Mouse (Mus musculus) heart, postnatal 0 days (tissue): ENCODE measurements around the gene Nebl. TPM values are rescaled to one million over a fixed set of nuclear protein-coding genes. Genes with fewer than 3 reads are reported as not detected.

Experiments used
- ATAC-seq: fragments of 200-750 bp; cut with Nextera tagmentation; 2 replicates; pipeline ENCODE4 v1.8.0; 2017; ENCODE audit warnings: low read depth, moderate number of reproducible peaks, moderate library complexity; ENCODE audit not compliant: insufficient read depth
- DNase-seq: peaks from one replicate; pipeline ENCODE4 v3.0.0-alpha.2; 2016; ENCODE audit warnings: low spot score
- H3K27ac ChIP-seq: fragments of 300-500 bp; sonication (generic); 2 replicates; pipeline ENCODE4 v1.5.1; 2014; ENCODE audit warnings: low read depth, mild to moderate bottlenecking
- H3K27me3 ChIP-seq: fragments of 300-500 bp; sonication (generic); 2 replicates; pipeline ENCODE4 v1.6.1; 2014; ENCODE audit warnings: low read length, mixed read lengths; ENCODE audit not compliant: control insufficient read depth, insufficient read depth
- H3K36me3 ChIP-seq: fragments of 300-500 bp; sonication (generic); replicated peaks from 2 replicates; pipeline ENCODE4 v1.6.1; 2014; ENCODE audit warnings: low read length, mixed read lengths; ENCODE audit not compliant: control insufficient read depth, insufficient read depth
- H3K4me1 ChIP-seq: fragments of 300-500 bp; sonication (generic); 2 replicates; pipeline ENCODE4 v1.6.1; 2014; ENCODE audit warnings: antibody characterized with exemption; ENCODE audit not compliant: control insufficient read depth, insufficient read depth
- H3K4me2 ChIP-seq: fragments of 300-500 bp; sonication (generic); 2 replicates; pipeline ENCODE4 v1.6.1; 2014; ENCODE audit warnings: low read depth, mild to moderate bottlenecking, low read length, moderate library complexity
- H3K4me3 ChIP-seq: fragments of 300-500 bp; sonication (generic); 2 replicates; pipeline ENCODE4 v1.5.1; 2014; ENCODE audit warnings: low read depth, low read length
- H3K9ac ChIP-seq: fragments of 300-500 bp; sonication (generic); replicated peaks from 2 replicates; pipeline ENCODE4 v1.6.1; 2014; ENCODE audit warnings: low read depth, low read length, mixed read lengths
- H3K9me3 ChIP-seq: fragments of 300-500 bp; sonication (generic); replicated peaks from 2 replicates; pipeline ENCODE4 v1.6.1; 2016; ENCODE audit warnings: low read length; ENCODE audit not compliant: control insufficient read depth
- CTCF ChIP-seq: IDR thresholded peaks from 2 replicates; pipeline ENCODE4 v1.5.1; 2016; ENCODE audit warnings: antibody characterized with exemption, control low read depth, low read depth
- EP300 ChIP-seq: IDR thresholded peaks from 2 replicates; pipeline ENCODE4 v1.6.1; 2016; ENCODE audit warnings: antibody characterized with exemption, low read depth
- WGBS: fragments of 180-500 bp; shearing (Covaris S2); extraction: QIAGEN DNeasy Blood & Tissue Kit; methylation state at CpG from one replicate; pipeline ENCODE4 v1.1.7; 2014; 5-methylcytosine and 5-hydroxymethylcytosine counted together
- polyA plus RNA-seq: library from polyadenylated mRNA; unstranded; fragments of >200 nt; fragmentation: Nextera tagmentation; extraction: Ambion mirVana; gene quantifications from 2 replicates; pipeline ENCODE4 v1.2.1, GENCODE M21; 2015
- total RNA-seq: library from RNA; depleted of rRNA; stranded (reverse); fragments of >200 nt; gene quantifications from 2 replicates; pipeline ENCODE4 v1.2.3, GENCODE M21; 2014; ENCODE audit warnings: low replicate concordance

The Nebl gene
- total and polyA plus RNA-seq, 2 experiments from 2014 or later, result 184 to 292 TPM

DNA sequence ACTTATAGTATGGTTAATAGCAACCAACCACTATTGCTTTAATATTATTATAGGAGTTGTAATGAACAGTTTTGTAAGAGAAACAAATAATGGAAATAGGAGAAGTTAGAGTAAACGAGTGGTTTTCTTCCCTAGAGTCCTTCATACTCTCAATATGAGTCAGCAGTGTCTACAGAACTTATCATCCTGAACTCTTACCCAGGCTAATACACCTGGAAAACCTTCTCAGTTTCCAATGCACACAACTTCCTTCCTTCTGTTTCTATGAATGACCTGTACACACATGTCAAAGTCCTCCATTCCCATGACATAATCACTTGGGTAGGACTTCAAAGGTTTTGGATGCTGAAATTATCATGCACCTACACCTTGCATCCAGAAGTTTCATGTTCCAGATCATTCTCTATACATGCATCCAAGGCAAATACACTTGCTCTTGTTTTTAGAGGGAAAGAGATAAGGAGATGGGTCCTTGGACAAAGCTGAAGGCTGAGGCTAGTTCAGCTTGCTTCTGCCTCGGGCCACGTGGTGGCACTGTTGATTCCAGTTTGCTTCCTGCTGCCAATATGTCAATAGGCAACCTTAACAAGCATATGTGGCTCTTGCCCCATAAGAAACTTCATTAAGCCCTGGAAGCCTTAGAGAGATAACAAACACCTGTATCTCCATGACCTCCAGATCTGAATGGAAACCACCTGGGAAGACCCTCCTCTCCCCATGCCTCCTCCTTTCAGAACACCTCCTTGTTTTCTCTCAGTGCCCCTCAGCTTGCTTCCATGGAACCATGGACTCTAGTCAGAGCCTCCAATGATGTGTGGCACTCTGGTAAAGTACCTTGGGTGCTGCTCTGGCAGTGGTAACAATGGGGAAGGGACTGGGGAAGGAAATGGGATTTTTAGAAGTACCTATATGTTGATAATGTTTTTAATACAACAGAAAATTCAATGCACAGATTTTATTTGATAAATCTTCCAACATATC lies 86.7 kb downstream of the Nebl start:
- Histone ChIP-seq H3K27ac (no peak overlapping the region), H3K4me1 (no peaks in the 10 kb centered on the region), H3K4me3 (no peak overlapping the region), H3K9ac (no peak overlapping the region), H3K27me3 (no peaks in the 10 kb centered on the region), H3K36me3 (no peaks in the 10 kb centered on the region), H3K4me2 (no peak overlapping the region), H3K9me3 (no peaks in the 10 kb centered on the region)
- DNase-seq (peak; percentile 42), ATAC-seq (no peak)
- TF ChIP-seq EP300 (no peak), CTCF (peak; percentile 78)
- 35% methylated on average over 3 of the region's 3 CpGs for WGBS

- no peaks in the 10 kb centered on the region for H3K9me3 ChIP-seq
- no peaks in the 10 kb centered on the region for H3K27me3 ChIP-seq
- no peak overlapping the region for H3K9ac ChIP-seq
- H3K4me1 ChIP-seq, result no peaks in the 10 kb centered on the region
- H3K36me3 ChIP-seq, result no peaks in the 10 kb centered on the region
- DNase-seq, result no peak
- H3K4me3 ChIP-seq, result no peak overlapping the region
- TF ChIP-seq EP300 (no peak), CTCF (no peak)
- no peak overlapping the region for H3K4me2 ChIP-seq
- ATAC-seq, result no peak
- 53% methylated on average over 7 of the region's 7 CpGs for WGBS
- H3K27ac ChIP-seq, result no peak overlapping the region
Measured at GRCm38 (mm10) chr2:17643869-17644268, 87.4 kb downstream of the Nebl start.

DNA sequence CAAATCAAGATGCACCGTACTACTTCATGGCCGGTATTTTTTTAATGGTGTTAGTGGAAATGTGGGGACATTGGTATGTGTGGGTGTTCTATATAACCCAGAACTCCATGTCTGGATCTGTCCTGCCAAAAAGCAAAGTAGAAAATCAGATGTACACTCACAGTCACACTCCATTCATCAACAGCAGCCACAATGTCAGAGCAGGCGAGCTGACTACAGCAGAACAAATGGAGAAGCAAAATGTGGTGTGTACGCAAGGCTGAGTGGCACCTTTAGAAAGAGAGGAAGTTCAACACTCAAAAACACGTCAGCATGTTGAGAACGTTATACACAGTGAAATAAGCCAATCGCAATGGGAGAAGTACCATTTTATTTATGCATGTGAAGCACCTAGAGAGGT lies 88.5 kb downstream of the Nebl start:
- 68% methylated on average over 7 of the region's 7 CpGs for WGBS
- DNase-seq, result no peak
- no peaks in the 10 kb centered on the region for H3K9me3 ChIP-seq
- ATAC-seq, result no peak
- H3K27me3 ChIP-seq, result no peaks in the 10 kb centered on the region
- TF ChIP-seq EP300 (no peak), CTCF (no peak)
- no peak overlapping the region for H3K4me3 ChIP-seq
- no peaks in the 10 kb centered on the region for H3K4me1 ChIP-seq
- H3K9ac ChIP-seq, result no peak overlapping the region
- no peaks in the 10 kb centered on the region for H3K36me3 ChIP-seq
- no peak overlapping the region for H3K27ac ChIP-seq
- H3K4me2 ChIP-seq, result no peak overlapping the region

DNA sequence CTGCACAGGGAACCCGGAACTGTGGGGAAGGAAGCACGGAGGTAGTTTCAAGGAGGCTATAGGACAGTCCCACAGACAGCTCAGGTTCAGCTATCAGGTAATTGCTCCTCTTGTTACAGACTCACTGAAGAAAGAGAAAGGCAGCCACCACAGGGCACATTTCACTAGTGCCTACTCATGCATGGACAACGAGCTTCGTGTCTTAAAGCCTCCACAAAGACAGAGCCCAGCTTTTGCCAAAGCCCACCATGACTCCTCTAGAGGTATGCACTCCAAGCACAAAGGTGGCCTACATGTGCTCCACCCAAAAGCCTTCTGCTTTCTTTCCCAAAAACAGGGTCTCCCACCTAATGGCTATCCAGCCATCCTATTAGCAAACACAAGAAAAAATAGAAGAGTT lies 90.4 kb downstream of the Nebl start:
- no peaks in the 10 kb centered on the region for H3K27me3 ChIP-seq
- 91% methylated on average over 4 of the region's 4 CpGs for WGBS

GRCm38 (mm10) chr2:17638631-17639030 lies 92.6 kb downstream of the Nebl start:
- no peak overlapping the region for H3K4me2 ChIP-seq
- DNase-seq (no peak), ATAC-seq (no peak)
- WGBS, result 52% methylated on average over 5 of the region's 5 CpGs
- no peaks in the 10 kb centered on the region for H3K4me1 ChIP-seq
- H3K27me3 ChIP-seq, result no peaks in the 10 kb centered on the region
- H3K9ac ChIP-seq, result no peak overlapping the region
- no peak overlapping the region for H3K27ac ChIP-seq
- H3K9me3 ChIP-seq, result no peaks in the 10 kb centered on the region
- no peaks in the 10 kb centered on the region for H3K36me3 ChIP-seq
- TF ChIP-seq EP300 (no peak), CTCF (no peak)
- H3K4me3 ChIP-seq, result no peak overlapping the region

More for the DNA sequence above, 90.4 kb downstream of the Nebl start:
- H3K36me3 ChIP-seq, result no peaks in the 10 kb centered on the region
- no peak overlapping the region for H3K27ac ChIP-seq
- H3K9me3 ChIP-seq, result no peaks in the 10 kb centered on the region
- no peaks in the 10 kb centered on the region for H3K4me1 ChIP-seq
- ATAC-seq (no peak), DNase-seq (no peak)
- TF ChIP-seq CTCF, result no peak
- no peak for TF ChIP-seq EP300
- no peak overlapping the region for H3K9ac ChIP-seq
- no peak overlapping the region for H3K4me2 ChIP-seq
- H3K4me3 ChIP-seq, result no peak overlapping the region
